Comparison of ENCODE assay signal across 25 mouse cellular contexts in genomic region chr6:88249231-88249630, GRCm38 (mm10). TPM values are rescaled to one million over a fixed set of nuclear protein-coding genes. Genes with fewer than 3 reads are reported as not detected.
DNase-seq lines count a peak whose midpoint lies in the region; ATAC-seq and TF ChIP-seq lines count a peak whose summit lies in the region.
"Had no signal": no experiment of that assay in that cellular context is flagged by ENCODE, and none has a peak within 500 bp of the region (broad histone marks: within the 10 kb centered on the region; RNA-seq: fewer than 3 reads in every experiment).

No protein-coding gene starts in this region.

- no peak overlapping the region for H3K27ac ChIP-seq in liver, adult 2 months (replicated peaks; ENCODE audit: insufficient read depth, low read depth, low read length)
- no peak overlapping the region for H3K27ac ChIP-seq in liver, embryonic 12.5 days
- no peak overlapping the region for H3K27ac ChIP-seq in midbrain, postnatal 0 days (ENCODE audit: low read depth, low read length)
- no peak overlapping the region for H3K27ac ChIP-seq in midbrain, embryonic 13.5 days
- H3K27ac ChIP-seq: embryonic facial prominence, embryonic 10.5 days; forebrain, embryonic 13.5 days; heart, embryonic 13.5 days; hindbrain, embryonic 15.5 days had no signal

- no peaks in the 10 kb centered on the region for H3K9me3 ChIP-seq in liver, embryonic 12.5 days (replicated peaks)
- H3K9me3 ChIP-seq in midbrain, postnatal 0 days (ENCODE audit: low read length), result no peaks in the 10 kb centered on the region
- no peaks in the 10 kb centered on the region for H3K9me3 ChIP-seq in midbrain, embryonic 13.5 days
- H3K9me3 ChIP-seq: embryonic facial prominence, embryonic 10.5 days; forebrain, embryonic 13.5 days; heart, embryonic 13.5 days; hindbrain, embryonic 15.5 days had no signal

- peak; percentile 5 for DNase-seq in CD4-positive, CD25-positive, alpha-beta regulatory T cell, adult 2 months (ENCODE audit: low read depth, low spot score)
- DNase-seq in liver, adult 2 months (ENCODE audit: extremely low read depth, low read depth, low spot score), result peak; percentile 18
- peak; percentile 11 for DNase-seq in midbrain, postnatal 0 days (ENCODE audit: low spot score)
- DNase-seq in thymus, postnatal 0 days (ENCODE audit: low spot score), result no peak
- DNase-seq: adrenal gland, adult 8-10 months; adrenal gland, postnatal 36 days; B cell, adult 2 months; cerebellum, adult 11 months; cerebellum, adult 9-10 months; cerebellum, postnatal 36 days; gastrocnemius, postnatal 36 days; heart, adult 11 months; heart, postnatal 36 days had no signal

- H3K4me1 ChIP-seq in liver, adult 2 months (ENCODE audit: control insufficient read depth, insufficient read depth, low read length), result no peaks in the 10 kb centered on the region
- H3K4me1 ChIP-seq in liver, embryonic 12.5 days, result peaks cover 61% of the 10 kb centered on the region
- no peaks in the 10 kb centered on the region for H3K4me1 ChIP-seq in midbrain, postnatal 0 days (ENCODE audit: insufficient read depth, low read length)
- no peaks in the 10 kb centered on the region for H3K4me1 ChIP-seq in midbrain, embryonic 13.5 days (replicated peaks)
- H3K4me1 ChIP-seq: forebrain, embryonic 13.5 days; hindbrain, embryonic 15.5 days had no signal

- H3K4me3 ChIP-seq in liver, adult 2 months (ENCODE audit: insufficient read depth, low read depth, low read length), result no peak overlapping the region
- no peak overlapping the region for H3K4me3 ChIP-seq in liver, embryonic 12.5 days
- no peak overlapping the region for H3K4me3 ChIP-seq in midbrain, postnatal 0 days (ENCODE audit: low read depth, low read length)
- H3K4me3 ChIP-seq in midbrain, embryonic 13.5 days (replicated peaks), result no peak overlapping the region
- H3K4me3 ChIP-seq: embryonic facial prominence, embryonic 10.5 days; forebrain, embryonic 13.5 days; heart, embryonic 13.5 days; hindbrain, embryonic 15.5 days had no signal

- no peaks in the 10 kb centered on the region for H3K79me2 ChIP-seq in liver, adult 2 months (ENCODE audit: control insufficient read depth, insufficient read depth, low read length)

- no peak for ATAC-seq in CD4-positive, CD25-positive, alpha-beta regulatory T cell, adult 4 months
- ATAC-seq in liver, embryonic 12.5 days, result no peak
- no peak for ATAC-seq in midbrain, postnatal 0 days (ENCODE audit: low FRiP score)
- no peak for ATAC-seq in midbrain, embryonic 13.5 days
- ATAC-seq: forebrain, embryonic 13.5 days had no signal

- H3K9ac ChIP-seq in liver, adult 2 months (ENCODE audit: low read depth, low read length), result no peak overlapping the region
- no peak overlapping the region for H3K9ac ChIP-seq in liver, embryonic 12.5 days
- H3K9ac ChIP-seq in midbrain, postnatal 0 days (replicated peaks; ENCODE audit: low read length, poor library complexity, severe bottlenecking), result no peak overlapping the region
- H3K9ac ChIP-seq in midbrain, embryonic 13.5 days (replicated peaks), result no peak overlapping the region
- H3K9ac ChIP-seq: forebrain, embryonic 13.5 days; heart, embryonic 13.5 days; hindbrain, embryonic 15.5 days had no signal

- no peaks in the 10 kb centered on the region for H3K27me3 ChIP-seq in liver, adult 2 months (ENCODE audit: control insufficient read depth, insufficient read depth, low read length)
- no peaks in the 10 kb centered on the region for H3K27me3 ChIP-seq in liver, embryonic 12.5 days (replicated peaks)
- no peaks in the 10 kb centered on the region for H3K27me3 ChIP-seq in midbrain, postnatal 0 days (ENCODE audit: insufficient read depth, low read length)
- H3K27me3 ChIP-seq in midbrain, embryonic 13.5 days, result no peaks in the 10 kb centered on the region
- H3K27me3 ChIP-seq: CH12.LX; forebrain, embryonic 13.5 days had no signal

- no peak for TF ChIP-seq POLR2A in liver, adult 2 months (IDR thresholded peaks at IDR 0.05; ENCODE audit: extremely low read depth, insufficient read depth, low read length)

- H3K4me2 ChIP-seq in liver, embryonic 12.5 days, result no peak overlapping the region
- no peak overlapping the region for H3K4me2 ChIP-seq in midbrain, postnatal 0 days (ENCODE audit: low read depth, low read length, poor library complexity, severe bottlenecking)
- H3K4me2 ChIP-seq in midbrain, embryonic 13.5 days (replicated peaks), result no peak overlapping the region
- H3K4me2 ChIP-seq: forebrain, embryonic 13.5 days; heart, embryonic 13.5 days; hindbrain, embryonic 15.5 days had no signal

- H3K36me3 ChIP-seq in liver, adult 2 months (ENCODE audit: control insufficient read depth, insufficient read depth, low read length), result no peaks in the 10 kb centered on the region
- no peaks in the 10 kb centered on the region for H3K36me3 ChIP-seq in liver, embryonic 12.5 days
- H3K36me3 ChIP-seq in midbrain, postnatal 0 days (ENCODE audit: insufficient read depth, low read length), result 0 out of 2 replicates have a peak, but pooled peaks cover 3% of the 10 kb centered on the region
- no peaks in the 10 kb centered on the region for H3K36me3 ChIP-seq in midbrain, embryonic 13.5 days
- H3K36me3 ChIP-seq: embryonic facial prominence, embryonic 10.5 days; heart, embryonic 13.5 days; hindbrain, embryonic 15.5 days had no signal

- TF ChIP-seq CTCF in liver, adult 2 months (IDR thresholded peaks at IDR 0.05; ENCODE audit: low read depth, low read length), result no peak
- TF ChIP-seq CTCF in midbrain, postnatal 0 days (IDR thresholded peaks at IDR 0.05), result no peak

- WGBS in liver, adult 2 months, result 86% methylated on average over 1 of the region's 1 CpGs
- 90% methylated on average over 1 of the region's 1 CpGs for WGBS in liver, embryonic 12.5 days (ENCODE audit: insufficient replicate concordance)
- WGBS in midbrain, postnatal 0 days, result 91% methylated on average over 1 of the region's 1 CpGs
- WGBS in midbrain, embryonic 13.5 days, result 92% methylated on average over 1 of the region's 1 CpGs

RNA-seq across cellular contexts. Expression of gene Dnajb8, which starts 27.2 kb away (rescaled TPM):
- not detected for polyA plus RNA-seq in CD4-positive, CD25-positive, alpha-beta regulatory T cell, adult 4 months (2017; shearing (Covaris generic))
- not detected in 2 replicates for total RNA-seq in liver, adult 2 months (2014; rRNA removed)
- not detected in 2 replicates for polyA plus RNA-seq in liver, adult 2 months (2012; rRNA removed)
- polyA plus RNA-seq in liver, embryonic 12.5 days (2016; fragmentation: Nextera tagmentation; extraction: Ambion mirVana), result not detected in 2 replicates
- not detected in 2 replicates for total RNA-seq in midbrain, postnatal 0 days (2014; rRNA removed)
- polyA plus RNA-seq in midbrain, postnatal 0 days (2015; fragmentation: Nextera tagmentation; extraction: Ambion mirVana), result not detected in 2 replicates
- not detected in 2 replicates for polyA plus RNA-seq in midbrain, embryonic 13.5 days (2015; fragmentation: Nextera tagmentation; extraction: Ambion mirVana)
- not detected in 2 replicates for polyA plus RNA-seq in thymus, postnatal 0 days (2015; fragmentation: Nextera tagmentation; extraction: Ambion mirVana)
- total RNA-seq: adrenal gland, adult 8-10 months; adrenal gland, postnatal 36 days; CH12.LX; gastrocnemius, adult 8-10 months; gastrocnemius, postnatal 36 days; heart, postnatal 36 days had no signal
- polyA plus RNA-seq: embryonic facial prominence, embryonic 10.5 days; embryonic facial prominence, embryonic 14.5 days; forebrain, embryonic 13.5 days; heart, embryonic 13.5 days; heart, postnatal 0 days; hindbrain, embryonic 11.5 days; hindbrain, embryonic 15.5 days had no signal

RNA-seq across cellular contexts. Expression of gene Gata2, which starts 55.5 kb away (rescaled TPM):
- polyA plus RNA-seq in CD4-positive, CD25-positive, alpha-beta regulatory T cell, adult 4 months (2017; shearing (Covaris generic)), result under 1 TPM in 1 of 2 experiments, not detected in 1; 0.09 TPM
- total RNA-seq in liver, adult 2 months (2014; rRNA removed), result 0.09 and 0.27 TPM in 2 replicates
- 1.3 and 1.7 TPM in 2 replicates for polyA plus RNA-seq in liver, adult 2 months (2012; rRNA removed)
- 13.3 and 15.7 TPM in 2 replicates for polyA plus RNA-seq in liver, embryonic 12.5 days (2016; fragmentation: Nextera tagmentation; extraction: Ambion mirVana)
- total RNA-seq in midbrain, postnatal 0 days (2014; rRNA removed), result 9.2 and 19.3 TPM in 2 replicates
- polyA plus RNA-seq in midbrain, postnatal 0 days (2015; fragmentation: Nextera tagmentation; extraction: Ambion mirVana), result 17.2 and 18.5 TPM in 2 replicates
- polyA plus RNA-seq in midbrain, embryonic 13.5 days (2015; fragmentation: Nextera tagmentation; extraction: Ambion mirVana), result 25.7 and 38.1 TPM in 2 replicates
- polyA plus RNA-seq in thymus, postnatal 0 days (2015; fragmentation: Nextera tagmentation; extraction: Ambion mirVana), result 1.6 and 1.8 TPM in 2 replicates
- total RNA-seq: CH12.LX had no signal
